Mouse (Mus musculus): Measurements from ENCODE around the gene Clasp2. TPM values are rescaled to one million over a fixed set of nuclear protein-coding genes. Genes with fewer than 3 reads are reported as not detected.
A peak's percentile ranks its signal among the peaks of the same experiment; 100 is the strongest.
"Not testable (repeated sequence)": the region's sequence is repeated elsewhere in the genome, so short reads cannot be mapped to it uniquely, and the experiment has no call there.

Clasp2 gene
- 35.6 and 38.1 TPM in 2 replicates for polyA plus RNA-seq (2016; fragmentation: Nextera tagmentation; extraction: Ambion mirVana)

DNA sequence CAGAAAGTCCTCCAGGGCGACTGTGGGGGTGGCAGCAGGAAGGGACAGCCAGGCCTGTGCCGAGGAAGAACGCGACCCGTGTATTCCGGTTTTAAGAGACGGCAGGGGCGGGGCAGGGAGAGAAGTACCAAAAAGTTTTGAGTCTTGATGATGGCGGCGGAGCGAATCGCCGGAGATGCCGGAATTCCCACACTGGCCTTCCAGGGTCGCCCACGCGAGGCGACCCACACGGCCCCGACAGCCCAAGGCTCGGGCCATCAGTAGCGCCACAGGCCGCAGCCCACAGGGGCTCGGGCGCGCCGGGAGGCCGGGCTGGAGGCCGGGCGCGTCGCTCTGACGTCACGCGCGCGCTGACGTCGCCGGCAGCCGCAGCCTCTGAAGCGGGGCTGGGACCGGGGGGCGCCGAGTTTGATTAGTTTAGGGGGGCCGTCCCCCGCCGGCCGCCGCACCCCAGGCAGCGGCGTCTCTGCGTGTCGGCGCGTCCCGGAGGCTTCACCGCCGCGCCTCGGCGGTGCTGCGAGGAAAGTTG is at the start of gene Clasp2:
TSS of gene Clasp2 (plus strand) at position 366 of the 529 bp plus-strand sequence.
- peaks cover 9% of the 10 kb centered on the region; the same call in 1 of the 2 replicates for H3K4me1 ChIP-seq (replicated peaks)
- H3K9ac ChIP-seq (replicated peaks), result peak within 1 kb of the TSS; percentile 87
- under 1% methylated on average over 63 of the region's 63 CpGs for WGBS
- no peaks in the 10 kb centered on the region for H3K27me3 ChIP-seq
- H3K4me3 ChIP-seq (replicated peaks), result peak within 1 kb of the TSS; percentile 93
- peak within 1 kb of the TSS; percentile 87 for H3K27ac ChIP-seq
- peak; percentile 94 for ATAC-seq (ENCODE audit: insufficient number of reproducible peaks, insufficient read depth, low FRiP score, low TSS enrichment, low read depth)
- no peaks in the 10 kb centered on the region for H3K9me3 ChIP-seq
- peak within 1 kb of the TSS; percentile 78 for H3K4me2 ChIP-seq
- H3K36me3 ChIP-seq, result no peaks in the 10 kb centered on the region

DNA sequence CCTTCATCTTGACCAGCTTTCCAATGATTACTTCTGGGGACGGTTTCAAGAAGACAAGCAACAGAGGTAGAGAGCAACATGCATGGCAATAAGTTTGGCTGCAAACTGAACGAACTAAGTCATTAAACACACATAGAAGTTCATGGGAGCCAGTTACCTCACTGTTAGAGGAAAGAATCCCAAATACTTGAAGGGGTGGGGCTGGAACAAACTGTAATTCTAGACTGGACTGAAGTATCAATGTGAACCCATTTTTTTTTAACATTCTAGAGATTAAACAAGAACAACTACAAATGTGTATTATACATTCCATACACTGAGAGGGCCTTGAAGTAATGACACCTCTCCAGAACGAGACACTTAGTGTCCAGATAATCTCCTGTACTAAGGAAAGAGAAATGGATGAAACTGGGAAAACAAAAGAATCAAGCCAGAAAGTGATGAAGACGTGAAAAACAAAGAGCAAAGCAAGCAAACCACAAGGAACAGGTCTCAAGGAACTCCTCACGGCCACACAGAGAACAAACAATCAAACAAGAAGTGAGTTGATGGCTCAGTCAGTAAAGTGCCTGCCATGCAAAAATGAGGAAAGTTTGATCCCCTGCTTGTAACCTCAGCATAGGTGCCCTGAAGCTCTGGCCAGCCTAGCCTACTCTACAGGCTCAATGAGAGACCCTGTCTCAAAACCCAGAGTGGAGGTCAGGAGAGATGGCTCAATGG is 39.7 kb upstream of the Clasp2 start:
- Histone ChIP-seq H3K4me2 (no peak overlapping the region), H3K36me3 (peaks cover 22% of the 10 kb centered on the region; the same call in 1 of the 2 replicates), H3K27me3 (no peaks in the 10 kb centered on the region), H3K4me3 (replicated peaks) (no peak overlapping the region), H3K4me1 (replicated peaks) (peaks cover 14% of the 10 kb centered on the region), H3K27ac (no peak overlapping the region), H3K9me3 (no peaks in the 10 kb centered on the region), H3K9ac (replicated peaks) (no peak overlapping the region)
- no peak for ATAC-seq (ENCODE audit: insufficient number of reproducible peaks, insufficient read depth, low FRiP score, low TSS enrichment, low read depth)
- WGBS, result 90% methylated on average over 5 of the region's 5 CpGs

DNA sequence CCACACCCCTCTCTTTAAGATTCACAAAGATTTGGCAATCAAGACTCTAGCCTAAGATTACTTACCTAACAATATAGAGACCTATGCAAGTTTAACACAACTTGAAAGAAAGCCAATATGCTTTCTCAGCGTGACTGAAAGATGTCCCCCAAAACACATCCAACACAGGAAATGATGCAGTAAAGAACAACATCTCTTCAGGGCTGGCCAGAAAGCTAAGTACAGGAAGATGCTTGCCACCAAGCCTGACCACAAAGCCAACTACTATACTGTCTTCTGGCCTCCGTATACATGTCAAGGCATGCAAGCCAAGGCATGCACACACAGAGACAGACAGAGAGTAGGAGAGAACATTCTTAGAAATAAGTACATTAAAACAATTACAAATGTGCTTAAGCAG is 35.2 kb upstream of the Clasp2 start:
- Histone ChIP-seq H3K4me1 (replicated peaks) (peaks cover 20% of the 10 kb centered on the region), H3K9ac (replicated peaks) (no peak overlapping the region), H3K27ac (no peak overlapping the region), H3K27me3 (no peaks in the 10 kb centered on the region), H3K9me3 (no peaks in the 10 kb centered on the region), H3K4me3 (replicated peaks) (peak overlapping the region; percentile 81), H3K36me3 (no peaks in the 10 kb centered on the region), H3K4me2 (peak overlapping the region; percentile 74)
- no peak for ATAC-seq (ENCODE audit: insufficient number of reproducible peaks, insufficient read depth, low FRiP score, low TSS enrichment, low read depth)
- 86% methylated on average over 2 of the region's 2 CpGs for WGBS

DNA sequence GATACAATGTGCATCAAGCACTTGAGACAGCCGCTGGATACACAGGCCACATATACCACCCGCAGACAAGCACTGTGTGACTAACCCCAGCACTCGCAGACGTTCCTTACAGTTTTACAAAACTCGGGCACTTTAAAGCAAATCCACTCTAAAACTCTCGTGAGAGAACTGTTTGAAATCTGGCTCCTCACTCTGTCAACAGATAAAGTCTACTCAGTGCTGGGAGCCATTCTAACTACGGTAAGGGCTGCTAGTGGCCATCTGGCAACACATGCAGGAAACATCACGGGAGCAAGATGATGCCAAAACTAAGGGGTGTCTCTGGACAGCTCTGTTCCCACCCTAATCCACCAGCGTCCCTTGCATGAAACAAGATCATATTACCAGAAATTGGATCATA is 34.4 kb upstream of the Clasp2 start:
- Histone ChIP-seq H3K9me3 (no peaks in the 10 kb centered on the region), H3K4me2 (peak overlapping the region; percentile 74), H3K9ac (replicated peaks) (peak overlapping the region; percentile 95), H3K36me3 (no peaks in the 10 kb centered on the region), H3K4me3 (replicated peaks) (peak overlapping the region; percentile 81), H3K4me1 (replicated peaks) (peaks cover 20% of the 10 kb centered on the region), H3K27ac (no peak overlapping the region), H3K27me3 (no peaks in the 10 kb centered on the region)
- ATAC-seq (ENCODE audit: insufficient number of reproducible peaks, insufficient read depth, low FRiP score, low TSS enrichment, low read depth), result no peak
- WGBS, result 67% methylated on average over 9 of the region's 9 CpGs

DNA sequence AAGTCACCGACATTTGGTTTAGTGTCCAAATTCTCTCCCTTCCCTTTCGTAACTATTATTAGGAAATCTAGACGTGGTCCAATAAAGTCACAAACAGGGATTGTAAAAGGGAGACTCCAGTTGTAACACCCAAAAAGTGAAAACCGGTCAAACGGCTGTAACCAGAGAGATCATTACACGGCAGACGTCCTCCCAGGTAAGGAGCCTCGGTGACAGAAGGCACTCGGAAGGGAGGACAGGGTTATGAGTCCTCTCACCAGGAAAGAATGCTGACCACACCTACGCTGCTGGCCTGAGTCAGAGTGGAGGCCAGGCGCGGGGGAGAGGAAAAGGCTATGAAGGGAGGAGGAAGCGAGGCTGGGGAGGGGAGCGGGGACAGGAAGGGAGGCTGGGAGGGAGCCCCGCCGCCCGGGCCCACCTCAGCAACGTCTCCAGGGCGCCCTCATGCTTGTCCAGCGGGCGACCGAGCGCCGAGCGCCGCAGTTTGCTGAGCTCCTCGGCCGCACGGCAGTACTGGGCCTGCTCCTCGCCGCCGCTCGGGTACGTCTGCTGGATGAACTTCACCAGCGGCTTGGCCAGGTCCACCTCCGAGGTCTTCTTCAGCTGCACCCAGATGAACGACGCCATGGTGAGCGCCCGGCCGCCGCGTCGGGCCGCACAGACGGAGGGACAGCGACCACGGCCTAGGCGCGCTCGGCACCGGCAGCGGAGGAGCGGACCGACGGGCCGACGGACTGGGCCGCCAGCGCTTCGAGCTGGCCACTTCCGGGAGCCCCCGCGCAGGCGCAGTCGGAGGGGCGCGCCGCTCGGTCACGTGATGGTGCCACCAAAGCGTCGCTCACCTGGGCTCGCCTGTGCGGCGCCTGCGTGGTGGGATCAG is 33.6 kb upstream of the Clasp2 start, which contains the start of gene Pdcd6ip:
TSS of gene Pdcd6ip (minus strand) at position 779 of the 880 bp plus-strand sequence.
- Histone ChIP-seq H3K4me3 (replicated peaks) (peak within 1 kb of the TSS; percentile 81), H3K4me2 (peak within 1 kb of the TSS; percentile 74), H3K27me3 (no peaks in the 10 kb centered on the region), H3K9ac (replicated peaks) (peak within 1 kb of the TSS; percentile 95), H3K27ac (peak within 1 kb of the TSS; percentile 84), H3K36me3 (no peaks in the 10 kb centered on the region), H3K4me1 (replicated peaks) (peaks cover 20% of the 10 kb centered on the region), H3K9me3 (no peaks in the 10 kb centered on the region)
- 1% methylated on average over 67 of the region's 77 CpGs for WGBS
- ATAC-seq (ENCODE audit: insufficient number of reproducible peaks, insufficient read depth, low FRiP score, low TSS enrichment, low read depth), result peak; percentile 84

DNA sequence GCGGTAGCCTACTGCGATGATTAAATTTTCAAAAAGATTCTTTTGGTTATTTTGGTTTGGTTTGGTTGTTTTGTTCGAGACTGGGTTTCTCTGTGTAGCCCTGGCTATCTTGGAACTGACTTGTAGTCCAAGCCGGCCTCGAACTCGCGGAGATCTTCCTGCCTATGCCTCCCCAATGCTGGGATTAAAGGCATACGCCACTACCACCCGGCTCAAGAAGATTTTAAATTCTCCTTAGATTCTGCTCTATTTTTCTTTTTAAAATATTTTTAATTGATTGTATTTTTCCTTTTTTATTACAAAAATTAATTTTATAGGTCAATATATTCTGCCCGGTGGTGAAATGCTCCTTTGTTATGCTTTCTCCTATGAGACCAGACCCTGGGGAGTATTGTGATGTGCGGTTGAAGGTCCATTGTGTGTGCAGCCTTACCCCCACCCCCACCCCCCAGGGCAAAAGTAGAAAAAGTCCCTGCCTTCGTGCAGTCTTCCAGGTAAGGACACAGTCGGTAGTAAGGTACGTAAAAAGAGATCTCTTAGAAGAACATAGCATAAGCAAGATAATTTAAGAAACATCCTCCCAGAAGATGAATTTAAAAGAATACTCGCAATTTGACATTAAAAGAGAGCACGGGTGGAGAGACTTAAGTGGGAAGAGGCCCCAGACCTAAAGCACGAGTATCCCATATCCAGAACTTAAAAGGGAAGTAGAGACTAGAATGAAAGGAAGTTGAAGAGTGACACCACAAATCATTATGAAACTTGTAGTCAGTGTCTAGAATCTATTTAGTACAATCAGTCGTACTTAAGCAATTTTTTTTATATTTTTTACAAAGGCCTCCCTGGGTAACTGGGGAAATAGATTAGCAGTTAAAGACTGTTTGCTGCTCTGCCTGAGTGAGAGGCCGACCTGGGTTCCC is 32.7 kb upstream of the Clasp2 start:
- peak overlapping the region; percentile 74 for H3K4me2 ChIP-seq
- peaks cover 20% of the 10 kb centered on the region for H3K4me1 ChIP-seq (replicated peaks)
- no peaks in the 10 kb centered on the region for H3K27me3 ChIP-seq
- peak overlapping the region; percentile 81 for H3K4me3 ChIP-seq (replicated peaks)
- H3K9me3 ChIP-seq, result no peaks in the 10 kb centered on the region
- ATAC-seq (ENCODE audit: insufficient number of reproducible peaks, insufficient read depth, low FRiP score, low TSS enrichment, low read depth), result no peak
- H3K9ac ChIP-seq (replicated peaks), result no peak overlapping the region
- WGBS, result 56% methylated on average over 19 of the region's 19 CpGs
- H3K36me3 ChIP-seq, result no peaks in the 10 kb centered on the region
- no peak overlapping the region for H3K27ac ChIP-seq

DNA sequence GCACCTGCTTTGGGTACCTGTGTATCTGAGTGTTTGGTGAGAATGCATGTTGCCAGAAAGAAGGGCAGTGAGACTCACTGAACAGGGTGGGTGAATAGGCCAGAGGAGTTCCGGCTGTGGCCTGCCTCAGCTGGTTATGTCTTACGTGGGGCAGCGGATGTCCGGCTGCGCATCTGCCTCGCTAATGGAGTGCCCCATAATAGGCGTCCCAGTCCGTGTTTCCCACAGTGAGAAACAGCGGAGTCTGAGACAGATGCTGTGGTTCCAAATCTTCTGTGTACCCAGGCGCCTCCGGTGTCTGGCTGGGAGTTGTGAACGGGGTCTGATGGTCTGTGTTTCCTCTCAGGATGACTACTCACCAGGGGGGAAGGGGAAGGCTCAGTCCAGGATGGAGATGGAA is 30.4 kb upstream of the Clasp2 start:
- no peak overlapping the region for H3K4me3 ChIP-seq (replicated peaks)
- H3K9ac ChIP-seq (replicated peaks), result no peak overlapping the region
- no peak overlapping the region for H3K4me2 ChIP-seq
- WGBS, result 83% methylated on average over 12 of the region's 12 CpGs
- H3K4me1 ChIP-seq (replicated peaks), result peaks cover 13% of the 10 kb centered on the region
- H3K36me3 ChIP-seq, result no peaks in the 10 kb centered on the region
- ATAC-seq (ENCODE audit: insufficient number of reproducible peaks, insufficient read depth, low FRiP score, low TSS enrichment, low read depth), result no peak
- no peaks in the 10 kb centered on the region for H3K27me3 ChIP-seq
- H3K9me3 ChIP-seq, result no peaks in the 10 kb centered on the region
- H3K27ac ChIP-seq, result no peak overlapping the region

DNA sequence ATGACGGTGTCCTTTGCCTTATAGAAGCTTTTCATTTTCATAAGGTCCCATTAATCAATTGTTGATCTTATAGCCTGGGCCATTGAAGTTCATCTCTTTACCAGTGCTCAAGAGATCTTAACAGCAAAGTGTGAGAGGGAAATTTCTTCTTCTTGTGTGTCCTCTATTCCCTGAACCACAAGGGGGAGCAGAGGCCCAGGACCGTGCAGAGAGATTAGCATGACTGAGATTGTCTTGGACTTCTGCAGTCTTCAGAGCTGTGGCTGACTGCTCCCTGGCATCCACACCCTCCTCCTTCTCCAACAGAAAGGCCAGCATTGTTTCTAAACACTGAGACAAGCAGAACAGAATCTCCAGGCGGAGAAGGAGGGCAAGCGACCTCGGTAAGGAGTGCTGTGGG is 22.2 kb upstream of the Clasp2 start:
- Histone ChIP-seq H3K4me1 (replicated peaks) (no peaks in the 10 kb centered on the region), H3K36me3 (no peaks in the 10 kb centered on the region), H3K27me3 (no peaks in the 10 kb centered on the region), H3K4me3 (replicated peaks) (no peak overlapping the region), H3K9me3 (no peaks in the 10 kb centered on the region), H3K9ac (replicated peaks) (no peak overlapping the region), H3K27ac (no peak overlapping the region), H3K4me2 (no peak overlapping the region)
- WGBS, result 55% methylated on average over 5 of the region's 5 CpGs
- ATAC-seq (ENCODE audit: insufficient number of reproducible peaks, insufficient read depth, low FRiP score, low TSS enrichment, low read depth), result no peak

DNA sequence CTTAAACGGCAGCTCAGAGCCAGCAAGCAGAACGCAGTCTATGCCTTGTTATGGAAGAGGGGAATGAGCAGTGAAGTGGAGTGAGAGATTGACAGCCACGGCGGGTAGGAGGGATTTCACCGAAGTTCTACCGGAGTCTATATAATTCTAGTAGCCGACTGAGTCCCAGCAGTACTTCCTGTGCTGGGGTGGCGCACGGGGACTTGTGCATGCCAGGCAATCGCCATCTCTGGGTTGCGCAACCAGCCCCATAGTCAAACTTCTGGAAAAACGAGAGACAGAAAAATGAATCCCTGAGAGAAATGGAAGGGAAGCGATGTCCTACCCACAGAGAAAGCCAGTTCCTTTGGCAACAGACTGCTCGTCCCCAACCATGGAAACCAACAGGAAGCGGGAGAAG is 16.6 kb upstream of the Clasp2 start:
- H3K4me3 ChIP-seq (replicated peaks), result no peak overlapping the region
- no peaks in the 10 kb centered on the region for H3K36me3 ChIP-seq
- no peak for ATAC-seq (ENCODE audit: insufficient number of reproducible peaks, insufficient read depth, low FRiP score, low TSS enrichment, low read depth)
- WGBS, result 81% methylated on average over 15 of the region's 15 CpGs
- H3K9ac ChIP-seq (replicated peaks), result no peak overlapping the region
- no peak overlapping the region for H3K4me2 ChIP-seq
- no peaks in the 10 kb centered on the region for H3K27me3 ChIP-seq
- no peaks in the 10 kb centered on the region for H3K9me3 ChIP-seq
- no peaks in the 10 kb centered on the region for H3K4me1 ChIP-seq (replicated peaks)
- H3K27ac ChIP-seq, result no peak overlapping the region

DNA sequence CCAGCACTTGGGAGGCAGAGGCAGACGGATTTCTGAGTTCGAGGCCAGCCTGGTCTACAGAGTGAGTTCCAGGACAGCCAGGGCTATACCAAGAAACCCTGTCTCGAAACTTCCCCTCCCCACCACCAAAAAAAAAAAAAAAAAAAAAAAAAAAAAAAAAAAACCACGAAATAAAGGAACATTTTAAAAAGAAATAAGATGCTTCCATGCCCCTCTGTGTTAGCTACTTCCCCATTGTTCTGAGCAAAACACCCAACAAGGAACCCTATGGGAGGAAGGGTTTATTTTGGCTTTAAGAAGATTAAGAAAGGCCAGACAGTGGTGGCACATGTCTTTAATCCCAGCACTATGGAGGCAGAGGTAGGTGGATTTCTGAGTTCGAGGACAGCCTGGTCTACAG is 15.7 kb upstream of the Clasp2 start:
- WGBS, result 79% methylated on average over 5 of the region's 5 CpGs
- not testable (repeated sequence) for H3K4me1 ChIP-seq (replicated peaks); H3K9ac ChIP-seq (replicated peaks); H3K36me3 ChIP-seq; ATAC-seq (ENCODE audit: insufficient number of reproducible peaks, insufficient read depth, low FRiP score, low TSS enrichment, low read depth); H3K27me3 ChIP-seq; H3K4me3 ChIP-seq (replicated peaks); H3K9me3 ChIP-seq; H3K27ac ChIP-seq; H3K4me2 ChIP-seq

All from limb, embryonic 12.5 days (tissue).